In genomic region chrX:73342068-73342467, GRCm38 (mm10) we compare ENCODE assay signal across 8 mouse cellular contexts. TPM values are rescaled to one million over a fixed set of nuclear protein-coding genes. Genes with fewer than 3 reads are reported as not detected.
A peak's percentile ranks its signal among the peaks of the same experiment; 100 is the strongest.
DNase-seq lines count a peak whose midpoint lies in the region; ATAC-seq lines count a peak whose summit lies in the region.

No protein-coding gene starts in this region.

- H3K9ac ChIP-seq in kidney, embryonic 14.5 days (ENCODE audit: low read depth, low read length) = no peak overlapping the region
- H3K9ac ChIP-seq in embryonic facial prominence, embryonic 13.5 days = peak overlapping the region; percentile 78; the same call in 1 of the 2 replicates
- no peak overlapping the region for H3K9ac ChIP-seq in intestine, embryonic 16.5 days (ENCODE audit: low read depth, low read length)
- H3K9ac ChIP-seq in neural tube, embryonic 14.5 days (replicated peaks; ENCODE audit: low read depth, low read length) = peak overlapping the region; percentile 57; the same call in 1 of the 2 replicates

- no peaks in the 10 kb centered on the region for H3K9me3 ChIP-seq in kidney, embryonic 14.5 days (ENCODE audit: control insufficient read depth, low read length)
- no peaks in the 10 kb centered on the region for H3K9me3 ChIP-seq in embryonic facial prominence, embryonic 13.5 days
- H3K9me3 ChIP-seq in intestine, embryonic 16.5 days (ENCODE audit: control insufficient read depth, low read length) = no peaks in the 10 kb centered on the region
- H3K9me3 ChIP-seq in neural tube, embryonic 14.5 days (ENCODE audit: control insufficient read depth, low read length) = no peaks in the 10 kb centered on the region

- H3K27me3 ChIP-seq in kidney, embryonic 14.5 days (ENCODE audit: control insufficient read depth, insufficient read depth, low read length) = no peaks in the 10 kb centered on the region
- peaks cover 13% of the 10 kb centered on the region for H3K27me3 ChIP-seq in embryonic facial prominence, embryonic 13.5 days
- no peaks in the 10 kb centered on the region for H3K27me3 ChIP-seq in intestine, embryonic 16.5 days (replicated peaks; ENCODE audit: control insufficient read depth, insufficient read depth, low read length)
- H3K27me3 ChIP-seq in neural tube, embryonic 14.5 days (ENCODE audit: control insufficient read depth, insufficient read depth, low read length) = no peaks in the 10 kb centered on the region

- H3K36me3 ChIP-seq in kidney, embryonic 14.5 days (ENCODE audit: control insufficient read depth, insufficient read depth, low read length) = no peaks in the 10 kb centered on the region
- H3K36me3 ChIP-seq in embryonic facial prominence, embryonic 13.5 days = no peaks in the 10 kb centered on the region
- H3K36me3 ChIP-seq in intestine, embryonic 16.5 days (ENCODE audit: control insufficient read depth, insufficient read depth, low read length) = no peaks in the 10 kb centered on the region
- no peaks in the 10 kb centered on the region for H3K36me3 ChIP-seq in neural tube, embryonic 14.5 days (ENCODE audit: control insufficient read depth, insufficient read depth, low read length)

- intact Hi-C loops in left cerebral cortex, postnatal 14 days (cut with DNase I) = loop anchor here (2.0 to 10.0 kb wide), 2 partner anchors 113 to 153 kb away; partner anchors contain the start of gene F8a
- intact Hi-C loops in left cerebral cortex, postnatal 4 days (cut with DNase I) = no loop called here

- H3K27ac ChIP-seq in kidney, embryonic 14.5 days (ENCODE audit: low read depth, low read length) = no peak overlapping the region
- no peak overlapping the region for H3K27ac ChIP-seq in embryonic facial prominence, embryonic 13.5 days
- no peak overlapping the region for H3K27ac ChIP-seq in intestine, embryonic 16.5 days (ENCODE audit: low read length)
- H3K27ac ChIP-seq in neural tube, embryonic 14.5 days (ENCODE audit: low read depth, low read length) = no peak overlapping the region

- no peaks in the 10 kb centered on the region for H3K4me1 ChIP-seq in kidney, embryonic 14.5 days (ENCODE audit: control insufficient read depth, insufficient read depth, low read length)
- 0 out of 2 replicates have a peak, but pooled peaks cover 3% of the 10 kb centered on the region for H3K4me1 ChIP-seq in embryonic facial prominence, embryonic 13.5 days
- H3K4me1 ChIP-seq in intestine, embryonic 16.5 days (ENCODE audit: control insufficient read depth, insufficient read depth, low read length) = 0 out of 2 replicates have a peak, but pooled peaks cover 3% of the 10 kb centered on the region
- H3K4me1 ChIP-seq in neural tube, embryonic 14.5 days (ENCODE audit: control insufficient read depth, insufficient read depth, low read length) = no peaks in the 10 kb centered on the region

- H3K4me2 ChIP-seq in kidney, embryonic 14.5 days (replicated peaks; ENCODE audit: low read depth, low read length) = peak overlapping the region; percentile 21
- peak overlapping the region; percentile 62 for H3K4me2 ChIP-seq in embryonic facial prominence, embryonic 13.5 days
- H3K4me2 ChIP-seq in intestine, embryonic 16.5 days (ENCODE audit: low read depth, low read length) = peak overlapping the region; percentile 23; the same call in 1 of the 2 replicates
- H3K4me2 ChIP-seq in neural tube, embryonic 14.5 days (ENCODE audit: low read depth, low read length) = peak overlapping the region; percentile 54; the same call in 1 of the 2 replicates

- 31% methylated on average over 3 of the region's 3 CpGs for WGBS in kidney, embryonic 14.5 days
- 49% methylated on average over 3 of the region's 3 CpGs for WGBS in embryonic facial prominence, embryonic 13.5 days
- WGBS in intestine, embryonic 16.5 days = 38% methylated on average over 3 of the region's 3 CpGs
- 35% methylated on average over 3 of the region's 3 CpGs for WGBS in neural tube, embryonic 14.5 days

- no peak for DNase-seq in kidney, postnatal 14 days
- DNase-seq in left cerebral cortex, postnatal 14 days (ENCODE audit: low spot score in 2 of 2) = no peak
- DNase-seq in left cerebral cortex, postnatal 4 days = no peak
- DNase-seq in thymus, postnatal 10 days (ENCODE audit: low spot score in 2 of 2) = no peak

- peak; percentile 37; the same call in 1 of the 2 replicates for ATAC-seq in kidney, embryonic 14.5 days (ENCODE audit: low FRiP score, low TSS enrichment)
- no peak for ATAC-seq in embryonic facial prominence, embryonic 13.5 days (ENCODE audit: insufficient number of reproducible peaks, insufficient read depth, low FRiP score, low TSS enrichment, low read depth)
- peak; percentile 13; the same call in 1 of the 2 replicates for ATAC-seq in intestine, embryonic 16.5 days
- peak; percentile 41; the same call in 1 of the 2 replicates for ATAC-seq in neural tube, embryonic 14.5 days (ENCODE audit: low read depth)

- H3K4me3 ChIP-seq in kidney, embryonic 14.5 days (ENCODE audit: low read length) = peak overlapping the region; percentile 57; the same call in 1 of the 2 replicates
- peak overlapping the region; percentile 60 for H3K4me3 ChIP-seq in embryonic facial prominence, embryonic 13.5 days
- H3K4me3 ChIP-seq in intestine, embryonic 16.5 days (ENCODE audit: low read length) = peak overlapping the region; percentile 58
- peak overlapping the region; percentile 50 for H3K4me3 ChIP-seq in neural tube, embryonic 14.5 days (ENCODE audit: low read depth, low read length)

RNA-seq across cellular contexts. Expression of gene Zfp275, which starts 0.4 kb away (rescaled TPM):
- polyA plus RNA-seq in kidney, embryonic 14.5 days (2014; fragmentation: Nextera tagmentation; extraction: Ambion mirVana) = 11.1 and 17.1 TPM in 2 replicates
- 14.7 and 18.0 TPM in 2 replicates for polyA plus RNA-seq in embryonic facial prominence, embryonic 13.5 days (2015; fragmentation: Nextera tagmentation; extraction: Ambion mirVana)
- 7.4 and 8.1 TPM in 2 replicates for polyA plus RNA-seq in intestine, embryonic 16.5 days (2015; fragmentation: Nextera tagmentation; extraction: Ambion mirVana)
- polyA plus RNA-seq in neural tube, embryonic 14.5 days (2014; fragmentation: Nextera tagmentation; extraction: Ambion mirVana) = 12.9 and 15.3 TPM in 2 replicates
- 10 to 100 TPM; 16.2 to 17.9 TPM for total RNA-seq in left cerebral cortex, postnatal 14 days (2021)
- total RNA-seq in left cerebral cortex, postnatal 4 days (2021) = 10 to 100 TPM; 20.3 to 20.7 TPM

RNA-seq across cellular contexts. Expression of gene Gm45015, which starts 5.4 kb away (rescaled TPM):
- polyA plus RNA-seq in kidney, embryonic 14.5 days (2014; fragmentation: Nextera tagmentation; extraction: Ambion mirVana) = not detected in 2 replicates
- not detected in 2 replicates for polyA plus RNA-seq in embryonic facial prominence, embryonic 13.5 days (2015; fragmentation: Nextera tagmentation; extraction: Ambion mirVana)
- polyA plus RNA-seq in intestine, embryonic 16.5 days (2015; fragmentation: Nextera tagmentation; extraction: Ambion mirVana) = not detected in 2 replicates
- polyA plus RNA-seq in neural tube, embryonic 14.5 days (2014; fragmentation: Nextera tagmentation; extraction: Ambion mirVana) = not detected in 2 replicates
- not detected for total RNA-seq in left cerebral cortex, postnatal 14 days (2021)
- not detected for total RNA-seq in left cerebral cortex, postnatal 4 days (2021)

RNA-seq across cellular contexts. Expression of gene Xlr5a, which starts 49.3 kb away (rescaled TPM):
- 0.31 TPM in 1 of 2 replicates, not detected in the other for polyA plus RNA-seq in kidney, embryonic 14.5 days (2014; fragmentation: Nextera tagmentation; extraction: Ambion mirVana)
- polyA plus RNA-seq in embryonic facial prominence, embryonic 13.5 days (2015; fragmentation: Nextera tagmentation; extraction: Ambion mirVana) = not detected in 2 replicates
- 0.40 and 0.42 TPM in 2 replicates for polyA plus RNA-seq in intestine, embryonic 16.5 days (2015; fragmentation: Nextera tagmentation; extraction: Ambion mirVana)
- polyA plus RNA-seq in neural tube, embryonic 14.5 days (2014; fragmentation: Nextera tagmentation; extraction: Ambion mirVana) = not detected in 2 replicates
- not detected for total RNA-seq in left cerebral cortex, postnatal 14 days (2021)
- total RNA-seq in left cerebral cortex, postnatal 4 days (2021) = not detected

RNA-seq across cellular contexts. Expression of gene Xlr5c, which starts 49.3 kb away (rescaled TPM):
- polyA plus RNA-seq in kidney, embryonic 14.5 days (2014; fragmentation: Nextera tagmentation; extraction: Ambion mirVana) = not detected in 2 replicates
- not detected in 2 replicates for polyA plus RNA-seq in embryonic facial prominence, embryonic 13.5 days (2015; fragmentation: Nextera tagmentation; extraction: Ambion mirVana)
- polyA plus RNA-seq in intestine, embryonic 16.5 days (2015; fragmentation: Nextera tagmentation; extraction: Ambion mirVana) = 0.26 TPM in 1 of 2 replicates, not detected in the other
- polyA plus RNA-seq in neural tube, embryonic 14.5 days (2014; fragmentation: Nextera tagmentation; extraction: Ambion mirVana) = not detected in 2 replicates
- not detected for total RNA-seq in left cerebral cortex, postnatal 14 days (2021)
- not detected for total RNA-seq in left cerebral cortex, postnatal 4 days (2021)

RNA-seq across cellular contexts. Expression of gene Gm18336, which starts 56.5 kb away (rescaled TPM):
- polyA plus RNA-seq in kidney, embryonic 14.5 days (2014; fragmentation: Nextera tagmentation; extraction: Ambion mirVana) = not detected in 2 replicates
- polyA plus RNA-seq in embryonic facial prominence, embryonic 13.5 days (2015; fragmentation: Nextera tagmentation; extraction: Ambion mirVana) = not detected in 2 replicates
- not detected in 2 replicates for polyA plus RNA-seq in intestine, embryonic 16.5 days (2015; fragmentation: Nextera tagmentation; extraction: Ambion mirVana)
- not detected in 2 replicates for polyA plus RNA-seq in neural tube, embryonic 14.5 days (2014; fragmentation: Nextera tagmentation; extraction: Ambion mirVana)
- under 1 TPM; 0.15 TPM for total RNA-seq in left cerebral cortex, postnatal 14 days (2021)
- under 1 TPM in 1 of 2 experiments, not detected in 1; 0.18 TPM for total RNA-seq in left cerebral cortex, postnatal 4 days (2021)

Comparison
In these comparisons a context has a peak if more than half of its experiments do, and no peak if none do; other contexts are left out.
1. H3K9ac ChIP-seq: peak in embryonic facial prominence, embryonic 13.5 days (single experiment) and neural tube, embryonic 14.5 days (single experiment); none in kidney, embryonic 14.5 days (single experiment) and intestine, embryonic 16.5 days (single experiment).
2. Peak in every context shown above with its lines, with median percentiles within 50 percentile points of each other: H3K4me2 ChIP-seq and H3K4me3 ChIP-seq.